Mouse (Mus musculus): ENCODE measurements at regions not wholly inside any gene's neighbourhood (a gene's known extent, or its start where the extent isn't known, plus 50 kb on each side); places are given as distances from the start of the nearest gene placed in this dataset.
A peak's percentile ranks its signal among the peaks of the same experiment; 100 is the strongest.

DNA sequence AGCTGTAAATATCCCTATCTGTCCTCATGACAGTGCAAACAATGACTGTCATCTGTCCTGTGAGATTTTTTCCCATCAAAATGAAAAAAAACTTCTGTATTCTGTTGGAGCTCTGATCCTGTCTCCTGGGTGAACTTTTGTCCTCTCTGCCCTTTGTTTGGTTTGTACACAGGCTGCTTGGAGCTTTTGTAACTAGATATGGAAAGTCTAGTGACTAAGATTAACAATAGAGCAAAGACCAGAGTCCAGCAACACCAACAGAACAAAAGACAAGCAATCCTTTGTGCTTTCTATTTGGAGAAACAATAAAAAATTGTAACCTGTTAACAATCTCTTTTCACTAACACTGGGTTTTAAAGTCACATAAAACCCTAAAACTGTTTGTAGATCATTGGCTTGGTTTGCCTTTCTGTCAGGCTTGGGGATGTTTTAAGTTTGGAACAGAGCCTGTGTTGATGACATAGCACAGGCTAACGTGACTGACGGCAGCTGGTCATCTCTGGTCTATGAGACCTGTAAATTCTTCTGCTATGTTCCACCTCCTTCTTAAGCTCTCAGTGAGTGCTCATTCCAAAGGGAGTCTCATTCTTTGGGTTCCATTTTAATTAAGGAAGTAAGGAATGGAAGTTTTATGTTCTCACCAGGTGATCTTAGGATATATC, 219.8 kb downstream of the Gm9733 start:
- DNase-seq (ENCODE audit: low spot score) = no peak

DNA sequence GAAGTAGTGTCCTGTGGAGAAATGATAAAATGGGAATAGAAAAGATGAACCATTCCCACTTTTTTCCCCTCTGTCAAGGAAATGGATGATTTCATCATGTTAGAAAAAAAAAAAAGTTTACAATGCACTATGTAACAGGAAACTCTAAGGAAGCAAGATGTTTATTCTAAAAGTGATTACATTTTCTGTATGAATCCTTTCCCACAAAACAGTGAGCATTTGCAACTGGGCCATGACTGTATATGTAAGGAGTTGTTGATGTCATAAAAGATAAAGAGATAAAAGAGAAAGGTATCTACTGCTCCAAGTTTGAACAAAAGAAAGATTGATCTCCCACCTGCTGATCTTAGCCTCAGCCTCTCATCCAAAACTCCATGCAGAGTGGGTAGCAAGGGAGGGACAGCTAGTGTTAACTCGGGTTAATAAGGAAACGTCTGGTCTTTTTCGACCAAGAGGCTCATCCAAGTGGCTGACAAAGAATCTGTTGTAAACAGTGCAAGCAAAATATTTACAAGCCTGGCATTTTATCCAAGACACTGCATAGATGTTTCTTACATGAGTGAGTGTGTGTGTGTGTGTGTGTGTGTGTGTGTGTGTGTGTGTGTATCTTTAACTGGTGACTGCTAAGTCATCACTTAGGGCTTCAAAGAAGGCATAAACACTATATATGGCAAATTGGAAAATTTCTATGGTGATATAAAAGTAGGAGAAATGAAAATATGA, 213.3 kb downstream of the Gm9733 start:
- no peak for DNase-seq (ENCODE audit: low spot score)

DNA sequence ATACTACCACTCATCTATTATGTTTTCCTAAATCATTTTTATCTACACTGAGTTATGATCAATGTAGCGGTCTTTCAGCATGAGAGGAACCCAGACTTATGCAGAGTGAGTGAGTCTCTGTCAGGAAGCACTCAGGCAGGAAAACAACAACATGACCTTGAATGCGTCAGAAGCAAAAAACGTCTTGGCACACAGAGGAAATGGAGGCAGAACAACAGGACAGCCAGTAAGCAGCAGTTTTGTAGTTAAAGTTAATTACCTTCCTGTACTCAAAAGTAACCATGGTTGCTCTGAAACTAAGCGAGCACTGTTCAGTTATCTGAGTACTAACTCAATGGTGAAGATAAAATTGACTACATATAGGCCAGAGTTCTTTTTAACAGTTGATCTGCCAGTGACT, 205.4 kb downstream of the Gm9733 start:
- no peak for DNase-seq (ENCODE audit: low spot score)

DNA sequence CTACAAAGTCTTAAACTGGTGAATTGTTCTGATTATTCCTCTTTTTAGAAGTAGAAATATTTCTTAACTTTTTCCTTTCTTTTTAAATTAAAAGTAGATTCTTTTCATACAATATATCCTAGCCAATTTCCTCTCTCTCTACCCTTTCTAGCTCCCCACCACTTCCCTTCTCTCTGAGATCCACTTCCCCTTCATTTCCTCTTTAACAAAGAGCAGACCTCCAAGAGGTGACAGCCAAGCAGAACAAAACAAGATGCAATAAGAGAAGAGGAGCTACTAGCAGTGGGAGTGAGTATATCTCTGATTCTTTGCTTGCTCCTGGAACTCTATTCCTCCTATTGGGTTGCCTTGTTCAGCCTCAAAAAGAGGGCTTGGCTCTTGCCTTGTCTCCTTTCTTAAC, 203.7 kb downstream of the Gm9733 start:
- no peak for DNase-seq (ENCODE audit: low spot score)

DNA sequence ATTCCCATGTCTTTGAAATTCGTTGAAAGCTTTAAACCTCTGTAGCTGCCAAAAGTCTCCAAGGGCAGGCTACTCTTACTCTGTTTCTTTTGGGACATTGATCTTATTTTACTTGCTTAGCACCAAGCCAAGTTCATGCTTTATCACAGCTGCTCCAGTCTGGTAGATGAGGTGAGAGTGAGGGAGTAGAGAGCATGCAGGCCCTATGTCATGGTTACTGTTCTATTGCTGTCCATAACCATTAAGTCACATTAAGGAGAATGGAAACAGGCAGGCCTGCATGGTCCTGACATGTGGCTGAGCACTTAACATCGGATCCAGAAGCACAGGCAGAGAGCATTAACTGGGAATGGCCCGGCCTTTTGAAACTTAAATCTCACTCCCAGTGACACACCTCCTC, 203.1 kb downstream of the Gm9733 start:
- no peak for DNase-seq (ENCODE audit: low spot score)

DNA sequence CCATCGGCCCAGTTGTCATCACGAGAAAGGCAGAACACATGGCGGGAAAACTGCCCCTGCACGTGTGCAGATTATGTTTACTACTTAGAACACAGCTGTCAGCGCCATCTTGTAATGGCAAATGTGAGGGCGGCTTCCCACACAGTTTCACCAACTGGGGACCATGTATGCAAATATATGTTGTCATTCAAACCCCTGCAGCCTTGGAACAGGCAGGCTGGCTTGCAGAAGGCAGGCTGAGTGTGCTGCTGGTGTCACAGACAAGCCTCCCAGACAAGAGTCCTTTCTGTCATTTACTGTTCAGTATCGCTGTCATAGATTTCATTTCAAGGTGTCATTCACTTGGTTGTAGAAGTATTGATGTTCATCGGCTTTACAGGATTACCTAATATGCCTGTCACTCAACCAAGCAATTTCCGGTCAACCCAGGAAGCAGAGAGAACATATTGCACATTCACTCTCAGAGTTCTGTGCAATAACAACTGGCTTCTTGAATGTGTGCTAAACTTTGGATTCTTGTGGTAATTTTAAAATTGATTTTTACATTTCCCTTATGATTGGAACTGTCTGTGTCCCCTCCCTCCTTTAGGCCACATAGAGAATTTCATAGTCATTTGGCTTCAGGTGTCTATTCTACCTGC, 202.3 kb downstream of the Gm9733 start:
- DNase-seq (ENCODE audit: low spot score) = no peak

DNA sequence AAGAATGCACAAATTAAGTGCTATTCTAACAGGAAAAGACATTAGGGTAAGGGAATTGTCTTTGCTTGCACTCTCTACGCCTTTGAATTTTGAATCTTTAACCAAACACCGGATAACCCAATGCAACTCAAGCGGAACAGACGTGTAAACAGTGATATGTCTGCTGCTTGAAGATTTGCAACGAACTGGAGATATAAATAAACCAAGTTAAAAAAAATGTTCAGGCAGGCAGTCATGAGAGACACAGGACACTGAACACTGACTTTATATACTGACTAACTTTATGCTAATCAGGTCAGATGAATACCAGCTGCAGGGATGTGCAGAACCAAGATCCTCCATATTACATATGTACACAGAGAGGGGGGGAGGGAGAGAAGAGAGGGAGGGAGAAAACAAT, 200.0 kb downstream of the Gm9733 start:
- no peak for DNase-seq (ENCODE audit: low spot score)

DNA sequence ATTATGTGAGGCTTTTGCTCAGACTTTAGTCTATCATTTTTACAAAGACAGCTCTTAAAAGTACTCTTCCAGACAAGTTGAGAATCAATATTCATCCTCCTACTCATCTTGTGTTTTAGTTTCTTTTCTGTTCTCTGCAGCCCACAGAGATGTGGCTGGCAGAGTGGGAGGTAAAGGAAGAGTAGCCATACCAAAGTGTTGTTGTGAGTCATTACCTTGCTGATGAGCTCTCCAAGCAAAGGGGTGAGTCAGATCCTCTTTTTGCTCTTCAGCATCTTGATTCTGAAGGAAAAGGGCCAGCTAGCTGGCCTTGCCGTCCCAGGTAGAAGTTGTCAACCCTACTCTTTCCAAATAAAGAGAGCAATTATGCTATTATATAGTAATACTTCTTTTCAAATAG, 192.6 kb downstream of the Gm9733 start:
- no peak for DNase-seq (ENCODE audit: low spot score)

DNA sequence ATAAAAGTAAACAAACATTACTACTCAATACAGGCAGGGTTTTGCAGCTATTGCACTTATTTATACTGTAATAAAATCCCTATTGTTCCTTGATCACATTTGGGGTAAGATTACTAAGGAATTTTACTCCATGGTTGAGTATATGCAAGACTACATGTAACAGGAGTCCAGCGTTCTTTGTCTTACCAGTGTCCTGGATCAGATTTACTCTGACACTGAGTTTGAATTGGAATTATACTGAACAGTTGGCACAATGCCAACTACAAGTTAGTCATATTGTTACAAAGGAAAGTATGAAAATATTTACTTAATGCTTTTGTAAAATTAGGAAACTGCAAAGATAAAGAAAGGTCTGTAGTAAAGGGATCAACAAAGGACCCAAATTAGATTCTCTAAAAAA, 178.4 kb downstream of the Gm9733 start:
- DNase-seq (ENCODE audit: low spot score) = no peak

DNA sequence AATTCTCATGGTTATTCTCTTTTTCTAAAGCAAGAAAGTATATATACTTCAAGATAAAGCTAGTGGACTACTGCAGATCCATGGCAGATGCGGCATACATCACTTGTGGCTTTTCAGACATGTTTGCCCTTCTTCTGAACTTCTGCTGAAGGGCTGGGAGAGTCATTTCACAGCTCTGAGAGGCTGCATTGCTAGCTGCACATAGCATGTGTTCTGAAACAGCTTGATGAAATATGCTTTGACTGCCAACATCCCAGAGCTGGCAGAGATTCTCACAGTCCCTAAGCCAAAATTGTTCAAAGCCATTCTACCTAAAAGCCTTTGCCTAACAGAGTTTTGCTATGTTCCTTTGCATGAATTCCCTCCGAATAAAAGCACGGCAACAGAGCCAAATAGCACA, 177.9 kb downstream of the Gm9733 start:
- no peak for DNase-seq (ENCODE audit: low spot score)

DNA sequence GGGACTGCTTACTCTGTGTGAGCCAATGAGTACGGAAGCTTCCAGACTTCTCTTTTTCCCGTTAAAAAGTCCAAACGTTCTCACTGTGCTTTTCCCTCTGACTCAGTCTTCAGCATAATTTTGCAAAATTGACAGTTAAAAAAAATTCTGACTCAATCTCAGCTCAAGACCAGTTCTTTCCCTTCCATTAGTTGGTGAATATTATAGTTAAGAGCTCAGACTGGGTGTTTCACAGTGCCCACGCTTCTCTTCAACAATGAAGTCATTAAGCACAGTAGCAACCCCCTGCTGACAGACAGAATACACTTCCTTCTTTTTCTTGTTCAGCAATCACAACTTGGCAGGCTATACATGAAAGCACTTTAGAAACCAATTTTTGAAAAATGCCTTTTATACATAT, 175.4 kb downstream of the Gm9733 start:
- DNase-seq (ENCODE audit: low spot score) = no peak

DNA sequence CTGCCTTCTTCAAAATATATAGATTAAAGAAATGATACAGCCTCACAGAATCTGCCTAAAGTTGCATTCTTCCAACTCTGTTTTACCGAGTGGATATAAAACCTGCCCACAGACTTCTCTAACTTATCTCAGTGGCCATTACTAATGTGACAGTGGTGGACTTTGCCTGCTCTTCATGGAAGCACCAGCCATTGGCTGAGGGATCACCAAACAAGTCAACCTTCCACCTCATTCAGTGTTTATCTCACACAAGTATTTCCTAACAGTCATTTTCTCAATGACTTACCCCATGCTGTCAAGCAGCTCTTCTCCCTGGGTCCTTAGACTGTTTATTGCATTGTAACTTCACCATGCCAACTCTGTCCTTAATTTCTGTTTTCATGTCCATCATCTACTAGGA, 174.3 kb downstream of the Gm9733 start:
- no peak for DNase-seq (ENCODE audit: low spot score)

DNA sequence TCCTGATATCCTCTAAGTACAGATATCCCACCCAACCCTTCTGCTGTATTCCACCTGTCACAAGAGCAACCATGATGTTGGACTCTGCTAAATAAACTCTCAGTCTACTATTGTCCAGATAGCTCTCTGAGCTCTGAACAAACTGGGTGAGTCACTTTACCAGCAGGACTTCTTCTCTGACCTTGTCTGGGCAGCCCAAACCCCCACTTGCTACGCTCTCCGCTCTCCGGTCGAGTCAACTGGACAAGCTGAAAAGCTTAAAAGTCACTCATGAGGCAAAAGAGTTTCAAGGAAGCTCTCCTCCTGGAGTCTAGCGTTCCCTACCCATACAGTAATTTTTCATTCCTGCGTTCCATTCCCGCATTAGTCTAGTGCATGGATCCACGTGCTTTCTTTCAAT, 173.2 kb downstream of the Gm9733 start:
- DNase-seq (ENCODE audit: low spot score) = no peak

DNA sequence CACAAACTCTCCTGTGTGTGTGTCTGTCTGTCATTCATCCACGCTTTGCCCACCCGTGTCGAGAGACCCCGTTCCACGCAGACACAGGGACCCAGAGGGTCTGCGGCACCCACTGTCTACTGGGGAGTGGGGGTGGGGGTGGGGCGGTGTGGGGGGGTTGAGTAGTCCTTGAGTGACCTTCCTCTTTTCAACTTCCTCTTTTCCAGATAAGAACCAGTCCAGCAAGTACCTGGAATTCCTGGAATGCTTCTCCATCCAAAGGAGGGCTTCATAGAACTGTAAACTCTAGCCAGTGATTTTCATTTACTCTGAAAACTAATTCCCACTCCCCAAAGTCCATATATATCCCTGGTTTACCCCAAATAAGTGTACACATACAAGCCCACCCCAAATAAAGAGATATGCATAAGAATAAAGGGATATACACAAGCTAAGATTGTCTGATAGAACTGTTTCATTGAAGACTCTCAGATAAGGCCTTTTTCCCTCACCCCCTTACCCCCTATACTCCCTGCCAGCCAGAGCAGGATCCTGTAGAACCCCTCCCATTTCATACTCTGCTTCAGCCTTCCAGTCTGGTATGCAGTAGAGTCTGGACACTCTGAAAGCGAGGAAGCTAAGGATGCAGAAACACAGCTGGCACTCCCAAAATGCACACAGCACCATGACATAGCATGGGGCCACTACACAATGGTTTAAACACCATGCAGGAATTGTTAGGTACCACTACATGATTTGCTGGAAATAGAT, 172.0 kb downstream of the Gm9733 start:
- no peak for DNase-seq (ENCODE audit: low spot score)

DNA sequence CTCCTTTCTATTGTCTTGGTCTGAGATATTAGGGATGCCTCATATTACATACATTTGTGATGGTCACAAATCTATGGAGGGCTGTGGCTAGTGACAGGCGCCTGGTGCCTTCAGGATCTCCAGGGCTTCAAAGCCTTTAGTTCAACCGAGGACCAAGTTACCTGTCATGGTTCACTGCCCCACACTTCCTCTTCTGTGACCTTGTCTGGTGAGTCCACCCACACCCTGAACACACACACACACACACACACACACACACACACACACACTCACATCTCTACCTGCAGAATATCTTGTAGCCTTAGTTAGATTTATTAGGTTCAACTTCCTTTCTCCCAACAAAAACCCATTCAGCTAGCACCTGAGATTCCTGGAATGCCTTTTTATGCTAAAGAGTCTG, 156.3 kb downstream of the Gm9733 start:
- DNase-seq (ENCODE audit: low spot score) = no peak

DNA sequence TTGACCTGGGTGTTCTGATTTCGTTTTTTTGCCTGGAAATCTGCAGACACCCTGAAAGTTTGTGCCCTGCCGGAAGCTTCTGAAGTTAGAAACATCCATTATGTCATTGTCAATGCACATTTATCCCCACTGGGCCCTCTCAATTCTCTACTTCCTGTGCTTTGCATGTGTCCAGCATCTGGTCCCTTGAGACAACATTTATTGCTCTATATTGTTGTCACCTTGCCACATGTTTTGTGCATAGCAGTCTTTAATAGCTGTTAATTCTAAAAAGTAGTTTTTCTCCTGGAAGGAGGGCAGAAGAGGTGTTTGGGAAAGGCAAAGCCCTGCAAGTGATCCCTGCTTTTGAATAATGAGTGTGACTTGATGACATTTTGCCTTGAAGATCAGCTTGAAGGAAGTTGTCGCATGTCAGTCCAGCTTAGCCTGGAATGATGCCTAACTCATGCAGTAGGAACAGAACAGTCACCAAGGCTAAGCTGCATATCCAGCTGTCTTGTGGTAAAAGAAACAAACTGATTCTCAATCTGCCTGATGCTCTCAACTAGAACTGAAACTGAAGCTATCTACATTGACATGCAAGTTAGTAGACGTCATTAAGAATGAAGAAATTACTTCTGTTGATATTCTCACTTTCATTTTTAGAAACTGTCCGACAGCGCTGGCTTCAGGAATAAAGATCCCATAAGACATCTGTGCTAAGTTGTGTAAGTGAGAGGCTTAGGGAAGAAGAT, 152.9 kb downstream of the Gm9733 start:
- DNase-seq (ENCODE audit: low spot score) = no peak

DNA sequence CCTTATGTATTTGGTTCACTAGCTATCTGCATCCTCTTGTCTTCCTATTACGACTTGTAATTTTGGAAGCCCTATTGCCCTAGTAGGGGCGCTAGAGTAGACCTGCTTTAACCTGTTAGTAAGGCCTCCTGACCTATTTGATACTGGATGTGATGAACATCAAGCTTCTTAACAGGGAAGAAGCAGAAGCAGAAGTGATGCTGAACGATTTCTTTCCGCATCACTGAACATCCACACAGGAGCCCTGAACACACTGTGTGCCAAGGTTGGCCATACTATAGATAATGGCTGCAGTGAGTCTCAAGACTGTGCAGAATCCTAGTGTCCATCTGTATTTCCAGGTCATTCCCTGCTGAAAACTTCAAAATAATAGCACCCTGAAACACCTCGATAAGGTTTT, 151.0 kb downstream of the Gm9733 start:
- no peak for DNase-seq (ENCODE audit: low spot score)

DNA sequence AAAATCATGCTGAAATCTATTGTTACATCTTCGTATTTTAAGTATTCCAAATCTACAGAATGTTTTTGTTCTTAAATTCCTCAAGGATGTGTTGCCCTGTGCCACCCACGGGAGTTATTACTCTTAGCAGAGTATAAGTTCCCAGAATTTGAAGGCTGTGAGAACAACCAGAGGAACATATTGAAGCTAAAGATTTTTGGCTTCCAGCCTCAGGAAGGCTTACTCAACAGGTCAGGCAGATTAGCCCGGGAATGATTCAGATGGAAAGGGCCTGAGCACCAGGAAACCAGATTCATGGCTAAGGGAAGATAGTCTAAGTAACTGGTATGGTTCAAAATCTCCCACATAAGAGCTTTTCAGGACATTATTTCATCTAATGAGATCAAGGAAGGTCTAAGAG, 145.4 kb downstream of the Gm9733 start:
- DNase-seq (ENCODE audit: low spot score) = no peak

DNA sequence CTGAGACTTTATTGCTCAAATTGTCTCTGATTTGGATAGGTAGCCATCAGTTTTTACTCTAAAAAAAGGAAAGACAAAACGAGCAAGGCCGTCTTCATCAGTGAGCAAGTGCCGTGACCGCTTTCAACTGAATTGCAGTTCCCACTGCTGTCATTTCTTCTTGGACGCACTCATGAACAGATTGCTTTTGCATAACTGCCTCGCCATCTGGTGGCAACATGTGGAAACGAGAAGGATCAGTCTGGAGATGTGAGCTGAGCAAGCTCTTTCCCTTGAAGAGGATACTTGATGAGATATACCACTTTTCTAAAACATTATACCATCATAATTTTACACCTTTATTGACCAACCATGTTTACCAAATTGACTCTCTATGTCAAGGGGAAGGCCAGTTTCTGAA, 137.7 kb downstream of the Gm9733 start:
- DNase-seq (ENCODE audit: low spot score) = peak; percentile 10

DNA sequence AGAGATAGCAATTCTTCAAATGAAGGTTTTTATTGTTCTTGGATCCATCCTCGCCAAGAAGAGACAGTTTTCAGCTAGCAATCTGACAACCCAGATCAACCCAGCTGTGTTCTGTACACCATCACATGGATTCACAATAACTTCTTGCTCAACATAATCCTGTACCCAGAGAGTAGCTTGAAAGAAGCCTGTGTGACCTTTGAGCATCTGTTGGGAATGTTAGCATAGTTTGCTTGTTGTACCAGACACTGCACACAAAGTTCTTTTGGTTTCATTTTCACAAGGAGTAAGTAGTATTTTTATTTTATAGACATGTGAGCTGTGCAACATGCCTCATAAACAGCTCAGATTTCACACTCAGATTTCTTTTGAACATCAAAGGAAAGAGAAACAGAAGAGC, 136.0 kb downstream of the Gm9733 start:
- no peak for DNase-seq (ENCODE audit: low spot score)

DNA sequence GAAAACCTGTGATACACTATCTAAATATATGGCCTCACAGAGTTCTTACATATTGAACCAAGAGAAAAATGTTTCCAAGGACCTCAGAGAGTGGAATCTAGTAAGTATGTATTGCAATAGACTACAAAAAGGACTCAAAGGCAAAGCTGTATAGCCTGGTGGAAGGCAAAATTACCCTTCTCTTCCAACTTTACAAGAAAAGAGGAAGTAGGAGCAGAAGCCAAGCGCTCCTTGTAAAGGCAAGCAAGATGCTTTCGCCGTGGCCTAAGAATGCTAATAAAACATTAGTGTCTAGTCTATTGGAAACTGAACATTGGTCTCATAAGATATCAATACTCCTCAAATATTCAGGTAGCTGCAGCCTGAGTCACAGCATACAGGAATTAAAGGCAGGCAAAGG, 134.0 kb downstream of the Gm9733 start:
- DNase-seq (ENCODE audit: low spot score) = no peak

DNA sequence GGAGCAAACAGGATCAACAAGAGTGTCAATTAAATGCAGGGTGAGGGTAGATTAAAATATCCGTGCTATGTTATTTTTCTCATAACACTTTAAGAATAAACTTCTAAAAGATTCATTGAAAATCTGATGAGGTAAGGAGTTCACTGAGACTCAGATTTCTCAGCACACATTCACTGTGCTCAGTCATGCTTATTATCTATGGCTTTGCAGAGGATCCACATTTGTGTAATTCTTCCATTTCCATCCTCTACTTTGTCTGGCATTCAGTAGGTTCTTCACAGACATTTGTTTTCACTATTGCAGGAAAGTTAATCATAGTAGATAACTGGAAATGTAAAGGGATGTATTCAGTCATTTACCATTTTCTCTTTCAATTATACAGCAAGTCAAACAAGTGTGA, 131.8 kb downstream of the Gm9733 start:
- DNase-seq (ENCODE audit: low spot score) = no peak

Measured in testis, postnatal 14 days (tissue).